Mouse (Mus musculus) adrenal gland, postnatal 36 days (tissue): ENCODE data around the gene Tmem52b. TPM values are rescaled to one million over a fixed set of nuclear protein-coding genes. Genes with fewer than 3 reads are reported as not detected.
"Not testable (repeated sequence)": the region's sequence is repeated elsewhere in the genome, so short reads cannot be mapped to it uniquely, and the experiment has no call there.

ENCODE experiments used
- DNase-seq, 2 experiments: peaks; one replicate each; pipeline ENCODE4 v3.0.0; 2021; ENCODE audit warnings: mixed read lengths in 1 of 2
- long read RNA-seq, 2 experiments: library from polyadenylated mRNA; stranded (forward); transcript quantifications; one replicate each; pipeline ENCODE4 v2.0.0; 2021; ENCODE audit warnings: borderline sequencing depth in 2 of 2
- total RNA-seq, 2 experiments: library from RNA; stranded (reverse); gene quantifications; 2 replicates each; pipeline ENCODE4 v1.2.3; 2021

Gene Tmem52b
- not detected for total RNA-seq
- long read RNA-seq, experiment 1 = 0 reads
- long read RNA-seq, experiment 2 = 0 reads

GRCm38 (mm10) chr6:129512367-129512766, at the start of gene Tmem52b:
Gene Tmem52b (plus strand): TSS chr6:129512555.
- DNase-seq = no peak

- DNase-seq = no peak
Observed at GRCm38 (mm10) chr6:129471386-129471785, 41.0 kb upstream of the Tmem52b start.

- DNase-seq = no peak
Observed at GRCm38 (mm10) chr6:129472627-129473026, 39.7 kb upstream of the Tmem52b start.

GRCm38 (mm10) chr6:129476404-129477126, 35.8 kb upstream of the Tmem52b start:
- DNase-seq = peak in 1 of 2 experiments; percentile 22

- DNase-seq = no peak
Observed at GRCm38 (mm10) chr6:129480089-129480958, 32.0 kb upstream of the Tmem52b start.

GRCm38 (mm10) chr6:129494924-129495323, 17.4 kb upstream of the Tmem52b start:
- no peak for DNase-seq

GRCm38 (mm10) chr6:129497345-129498218, 14.8 kb upstream of the Tmem52b start:
- no peak for DNase-seq

GRCm38 (mm10) chr6:129499516-129499915, 12.8 kb upstream of the Tmem52b start:
- DNase-seq = not testable (repeated sequence)

- DNase-seq = no peak
Observed at GRCm38 (mm10) chr6:129503471-129503870, 8.9 kb upstream of the Tmem52b start.

GRCm38 (mm10) chr6:129507024-129507423, 5.3 kb upstream of the Tmem52b start, which contains the start of gene Olr1:
Gene Olr1 (minus strand): TSS chr6:129507165.
- DNase-seq = peak; percentile 21 to 24

- DNase-seq = no peak
Observed at GRCm38 (mm10) chr6:129510120-129510911, 2.0 kb upstream of the Tmem52b start.

- no peak for DNase-seq
Observed at GRCm38 (mm10) chr6:129512868-129513267, 513 bp downstream of the Tmem52b start.

- no peak for DNase-seq
Observed at GRCm38 (mm10) chr6:129513409-129513808, 1.1 kb downstream of the Tmem52b start.

GRCm38 (mm10) chr6:129514376-129514775, 2.0 kb downstream of the Tmem52b start:
- no peak for DNase-seq

GRCm38 (mm10) chr6:129515068-129515467, 2.7 kb downstream of the Tmem52b start:
- no peak for DNase-seq

- no peak for DNase-seq
Observed at GRCm38 (mm10) chr6:129516388-129516787, 4.0 kb downstream of the Tmem52b start.

GRCm38 (mm10) chr6:129517752-129518408, 5.5 kb downstream of the Tmem52b start:
- peak in 1 of 2 experiments; percentile 52 for DNase-seq

- DNase-seq = no peak
Observed at GRCm38 (mm10) chr6:129526069-129526468, 13.7 kb downstream of the Tmem52b start.

- no peak for DNase-seq
Observed at GRCm38 (mm10) chr6:129527416-129527815, 15.1 kb downstream of the Tmem52b start.

- no peak for DNase-seq
Observed at GRCm38 (mm10) chr6:129529605-129530004, 17.2 kb downstream of the Tmem52b start.

- no peak for DNase-seq
Observed at GRCm38 (mm10) chr6:129530261-129530660, 17.9 kb downstream of the Tmem52b start.
